15 mouse cellular contexts compared by ENCODE assay signal in the genomic region with DNA sequence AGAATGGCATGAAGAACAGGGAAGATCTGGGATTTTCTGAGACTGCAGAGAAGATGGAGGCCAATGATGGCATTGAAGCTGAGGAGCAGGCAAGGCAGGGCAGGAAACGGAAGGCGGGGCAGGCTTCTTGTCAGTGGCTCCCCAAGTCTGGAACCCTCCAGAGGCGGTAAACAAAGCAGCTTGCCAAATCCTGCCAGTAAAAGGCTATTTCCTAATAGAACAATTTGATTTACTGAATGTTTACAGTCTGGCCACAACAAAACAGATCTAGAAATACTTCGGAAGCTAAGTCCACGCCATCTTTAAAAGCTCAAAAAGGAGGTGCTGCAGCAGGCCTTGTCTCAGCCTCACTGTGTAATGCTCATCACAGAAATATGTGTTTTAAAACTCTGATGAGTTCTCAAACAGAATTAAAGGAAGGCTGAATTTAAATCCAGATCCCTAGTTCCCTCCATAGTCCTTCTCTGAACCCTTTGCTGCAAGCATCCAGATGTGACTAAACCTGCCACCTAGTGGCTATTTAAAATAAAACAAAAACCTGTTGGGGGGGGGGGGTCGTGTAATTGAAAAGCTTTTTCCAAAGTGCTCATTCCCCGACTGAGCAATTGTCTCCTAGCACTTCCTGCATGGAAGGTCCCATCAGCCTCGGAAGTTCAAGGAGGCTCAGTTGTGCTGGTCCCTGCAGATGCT. TPM values are rescaled to one million over a fixed set of nuclear protein-coding genes. Genes with fewer than 3 reads are reported as not detected.
DNase-seq lines count a peak whose midpoint lies in the region; ATAC-seq and TF ChIP-seq lines count a peak whose summit lies in the region.
"Had no signal": no experiment of that assay in that cellular context is flagged by ENCODE, and none has a peak within 500 bp of the region (broad histone marks: within the 10 kb centered on the region; RNA-seq: fewer than 3 reads in every experiment).

No protein-coding gene starts in this region.

- DNase-seq in 3T3-L1 (ENCODE audit: low read depth, low spot score): peak; percentile 47
- no peak for DNase-seq in CH12.LX (ENCODE audit: extremely low read depth)
- DNase-seq in kidney, postnatal 36 days: peak; percentile 60 to 62
- no peak for DNase-seq in B cell, adult 2 months
- no peak for DNase-seq in spleen, postnatal 10 days (ENCODE audit: low spot score in 2 of 2)
- DNase-seq in hindbrain, embryonic 10.5 days (ENCODE audit: low spot score): no peak
- DNase-seq: cerebellum, adult 11 months; layer of hippocampus, adult 9-11 months; thymus, adult 18-20 months had no signal

- no peaks in the 10 kb centered on the region for H3K27me3 ChIP-seq in intestine, embryonic 16.5 days (replicated peaks; ENCODE audit: control insufficient read depth, insufficient read depth, low read length)
- H3K27me3 ChIP-seq in intestine, embryonic 15.5 days (replicated peaks): no peaks in the 10 kb centered on the region
- peaks cover 4% of the 10 kb centered on the region for H3K27me3 ChIP-seq in CH12.LX (replicated peaks)
- H3K27me3 ChIP-seq in hindbrain, embryonic 10.5 days (ENCODE audit: insufficient read depth, poor library complexity, severe bottlenecking): no peaks in the 10 kb centered on the region

- no peaks in the 10 kb centered on the region for H3K79me2 ChIP-seq in CH12.LX (replicated peaks; ENCODE audit: control insufficient read depth, extremely low read depth, insufficient read depth, poor library complexity, severe bottlenecking)

- ATAC-seq in intestine, embryonic 16.5 days: 0 out of 2 replicates have a peak, but pooled peaks have one; percentile 23
- ATAC-seq in intestine, embryonic 15.5 days: no peak

- H3K36me3 ChIP-seq in intestine, embryonic 16.5 days (ENCODE audit: control insufficient read depth, insufficient read depth, low read length): no peaks in the 10 kb centered on the region
- H3K36me3 ChIP-seq in intestine, embryonic 15.5 days: no peaks in the 10 kb centered on the region
- H3K36me3 ChIP-seq in CH12.LX (replicated peaks in 1 of 2; ENCODE audit: control insufficient read depth in 1 of 2, insufficient read depth in 1 of 2, low read length in 1 of 2): no peaks in the 10 kb centered on the region
- no peaks in the 10 kb centered on the region for H3K36me3 ChIP-seq in hindbrain, embryonic 10.5 days
- H3K36me3 ChIP-seq: forebrain, embryonic 10.5 days had no signal

- peak; percentile 65 for TF ChIP-seq RAD21 in CH12.LX (IDR thresholded peaks at IDR 0.05; ENCODE audit: low read depth, low read length)

- no peak overlapping the region for H3K4me2 ChIP-seq in intestine, embryonic 16.5 days (ENCODE audit: low read depth, low read length)
- H3K4me2 ChIP-seq in intestine, embryonic 15.5 days (replicated peaks): no peak overlapping the region
- no peak overlapping the region for H3K4me2 ChIP-seq in CH12.LX (ENCODE audit: insufficient read depth, low read depth, poor library complexity, severe bottlenecking)

- H3K4me3 ChIP-seq in intestine, embryonic 16.5 days (ENCODE audit: low read length): no peak overlapping the region
- no peak overlapping the region for H3K4me3 ChIP-seq in intestine, embryonic 15.5 days (replicated peaks)
- H3K4me3 ChIP-seq in CH12.LX (replicated peaks in 1 of 3; ENCODE audit: low read depth in 2 of 3, low read length in 2 of 3, poor library complexity in 1 of 3): no peak overlapping the region
- no peak overlapping the region for H3K4me3 ChIP-seq in hindbrain, embryonic 10.5 days
- H3K4me3 ChIP-seq: forebrain, embryonic 10.5 days had no signal

- no peak for TF ChIP-seq EP300 in CH12.LX (IDR thresholded peaks at IDR 0.05; ENCODE audit: low read length)

- 31% methylated on average over 8 of the region's 8 CpGs for WGBS in intestine, embryonic 16.5 days
- 32% methylated on average over 8 of the region's 8 CpGs for WGBS in intestine, embryonic 15.5 days
- WGBS in hindbrain, embryonic 10.5 days: 53% methylated on average over 8 of the region's 8 CpGs

- H3K4me1 ChIP-seq in intestine, embryonic 16.5 days (ENCODE audit: control insufficient read depth, insufficient read depth, low read length): peaks cover 13% of the 10 kb centered on the region
- peaks cover 5% of the 10 kb centered on the region; the same call in 1 of the 2 replicates for H3K4me1 ChIP-seq in intestine, embryonic 15.5 days (replicated peaks)
- H3K4me1 ChIP-seq in CH12.LX (ENCODE audit: control insufficient read depth in 1 of 2, insufficient read depth in 2 of 2): peaks cover 0 to 30% of the 10 kb centered on the region in 2 experiments; a peak in 2 of 4 replicates
- peaks cover 13% of the 10 kb centered on the region for H3K4me1 ChIP-seq in hindbrain, embryonic 10.5 days (replicated peaks)

- 0 out of 2 replicates have a peak overlapping the region, but pooled peaks have one; percentile 9 for H3K27ac ChIP-seq in intestine, embryonic 16.5 days (ENCODE audit: low read length)
- no peak overlapping the region for H3K27ac ChIP-seq in intestine, embryonic 15.5 days
- H3K27ac ChIP-seq in CH12.LX (ENCODE audit: insufficient read depth, low read depth): no peak overlapping the region
- H3K27ac ChIP-seq in hindbrain, embryonic 10.5 days: no peak overlapping the region
- H3K27ac ChIP-seq: forebrain, embryonic 10.5 days; macrophage had no signal

- TF ChIP-seq CTCF in CH12.LX (conservative IDR thresholded peaks at IDR 0.05 in 1 of 2, IDR thresholded peaks at IDR 0.05 in 1 of 2; ENCODE audit: low read depth in 2 of 2, low read length in 2 of 2): peak in 1 of 2 experiments; percentile 76; a peak in 2 of 4 replicates

- in situ Hi-C loops in CH12.LX (cut with MboI; ENCODE audit: low pct_ligation_motif_present, low pct_unique_long_range_greater_than_20kb, low sequenced_read_pairs): loop anchor here (10.0 kb wide), 1 partner anchor 213 kb away; a partner anchor contains a TSS

- no peak overlapping the region for H3K9ac ChIP-seq in intestine, embryonic 16.5 days (ENCODE audit: low read depth, low read length)
- no peak overlapping the region for H3K9ac ChIP-seq in intestine, embryonic 15.5 days
- H3K9ac ChIP-seq in CH12.LX (ENCODE audit: insufficient read depth, low read depth): no peak overlapping the region

- dilution Hi-C loops in CH12.LX (cut with MboI; ENCODE audit: extremely low pct_ligation_motif_present, extremely low pct_unique_long_range_greater_than_20kb, low sequenced_read_pairs): no loop called here

- TF ChIP-seq POLR2A in CH12.LX (IDR thresholded peaks at IDR 0.05; ENCODE audit: low read depth, low read length): no peak

- H3K9me3 ChIP-seq in intestine, embryonic 16.5 days (ENCODE audit: control insufficient read depth, low read length): no peaks in the 10 kb centered on the region
- H3K9me3 ChIP-seq in intestine, embryonic 15.5 days: no peaks in the 10 kb centered on the region
- H3K9me3 ChIP-seq in CH12.LX (replicated peaks; ENCODE audit: low read length): no peaks in the 10 kb centered on the region
- no peaks in the 10 kb centered on the region for H3K9me3 ChIP-seq in hindbrain, embryonic 10.5 days

TF ChIP-seq in CH12.LX, 34 proteins besides CTCF, POLR2A, EP300 and RAD21:
- 0 out of 2 replicates have a peak, but pooled peaks have one; percentile 62 for TF ChIP-seq MAZ (IDR thresholded peaks at IDR 0.05; ENCODE audit: low read depth, low read length)
- TF ChIP-seq IRF4 (IDR thresholded peaks at IDR 0.05; ENCODE audit: low read depth, low read length): no peak
- TF ChIP-seq MXI1 (IDR thresholded peaks at IDR 0.05; ENCODE audit: low read depth, low read length): no peak
- peak; percentile 67 for TF ChIP-seq SMC3 (IDR thresholded peaks at IDR 0.05; ENCODE audit: low read depth, low read length)

RNA-seq across cellular contexts. Expression of a gene that starts 14.9 kb away (rescaled TPM):
- polyA plus RNA-seq in intestine, embryonic 16.5 days (2015; fragmentation: Nextera tagmentation; extraction: Ambion mirVana): 51.9 and 71.5 TPM in 2 replicates
- 21.4 and 28.0 TPM in 2 replicates for polyA plus RNA-seq in intestine, embryonic 15.5 days (2015; fragmentation: Nextera tagmentation; extraction: Ambion mirVana)
- total RNA-seq in CH12.LX (2012; rRNA removed) (0.13 TPM in 1 of 2 replicates, not detected in the other), CH12.LX (2014; rRNA removed) (0.19 and 0.24 TPM in 2 replicates)
- polyA plus RNA-seq in CH12.LX (2012; ENCODE audit: insufficient read length, low read depth): 0.15 and 0.21 TPM in 2 replicates
- not detected in 2 replicates for polyA plus RNA-seq in hindbrain, embryonic 10.5 days (2016; fragmentation: Nextera tagmentation; extraction: Ambion mirVana)
- total RNA-seq: neutrophil, adult 5-6 weeks had no signal
- polyA plus RNA-seq: heart, embryonic 14.5 days; macrophage had no signal

RNA-seq across cellular contexts. Expression of a gene that starts 16.5 kb away (rescaled TPM):
- 403 and 414 TPM in 2 replicates for polyA plus RNA-seq in intestine, embryonic 16.5 days (2015; fragmentation: Nextera tagmentation; extraction: Ambion mirVana)
- 341 and 366 TPM in 2 replicates for polyA plus RNA-seq in intestine, embryonic 15.5 days (2015; fragmentation: Nextera tagmentation; extraction: Ambion mirVana)
- 39.4 and 43.3 TPM in 2 replicates for total RNA-seq in CH12.LX (2012; rRNA removed)
- 82.2 and 89.8 TPM in 2 replicates for total RNA-seq in CH12.LX (2014; rRNA removed)
- 159 and 162 TPM in 2 replicates for polyA plus RNA-seq in CH12.LX (2012; ENCODE audit: insufficient read length, low read depth)
- polyA plus RNA-seq in hindbrain, embryonic 10.5 days (2016; fragmentation: Nextera tagmentation; extraction: Ambion mirVana): 34.0 and 52.9 TPM in 2 replicates

RNA-seq across cellular contexts. Expression of a gene that starts 17.0 kb away (rescaled TPM):
- polyA plus RNA-seq in intestine, embryonic 16.5 days (2015; fragmentation: Nextera tagmentation; extraction: Ambion mirVana): 183 TPM in 2 replicates
- 140 and 159 TPM in 2 replicates for polyA plus RNA-seq in intestine, embryonic 15.5 days (2015; fragmentation: Nextera tagmentation; extraction: Ambion mirVana)
- total RNA-seq in CH12.LX (2012; rRNA removed) (24.9 and 27.2 TPM in 2 replicates), CH12.LX (2014; rRNA removed) (30.0 and 34.6 TPM in 2 replicates)
- 49.8 and 58.0 TPM in 2 replicates for polyA plus RNA-seq in CH12.LX (2012; ENCODE audit: insufficient read length, low read depth)
- polyA plus RNA-seq in hindbrain, embryonic 10.5 days (2016; fragmentation: Nextera tagmentation; extraction: Ambion mirVana): 16.9 and 21.5 TPM in 2 replicates

Comparison
In these comparisons a context has a peak if more than half of its experiments do, and no peak if none do; other contexts are left out.
1. DNase-seq: peak in 3T3-L1 (single experiment) and kidney, postnatal 36 days (2 of 2); none in CH12.LX (single experiment), B cell, adult 2 months (0 of 2), spleen, postnatal 10 days (0 of 2) and hindbrain, embryonic 10.5 days (single experiment).
2. RNA of a gene that starts 14.9 kb away (polyA plus RNA-seq): 51.9 to 71.5 TPM in intestine, embryonic 16.5 days and 21.4 to 28.0 TPM in intestine, embryonic 15.5 days; 0.15 to 0.21 TPM in CH12.LX and not detected in hindbrain, embryonic 10.5 days; every median in the first group is over 10 times any median in the second.